14 mouse cellular contexts compared by ENCODE assay signal in the genomic region with DNA sequence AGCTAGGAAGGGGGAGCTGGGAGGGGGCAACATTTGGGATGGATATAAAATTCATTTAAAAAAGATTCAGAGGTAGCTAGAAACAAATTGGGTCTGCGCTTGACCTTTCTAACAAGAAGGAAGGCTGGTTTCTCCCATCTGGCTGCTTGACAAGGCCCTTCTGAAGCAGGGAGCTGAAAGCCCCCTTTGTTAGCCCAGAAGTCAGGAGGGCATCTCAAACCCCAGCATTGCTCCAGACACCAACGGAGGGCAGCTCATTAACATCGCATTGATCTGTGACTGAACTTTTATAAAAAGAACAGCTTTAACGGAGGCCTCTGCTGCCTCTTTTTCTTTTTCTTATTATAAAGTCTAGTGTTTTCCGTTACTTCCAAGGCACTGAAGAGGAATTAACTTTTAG.
"Had no signal": no experiment of that assay in that cellular context is flagged by ENCODE, and none has a peak within 500 bp of the region (broad histone marks: within the 10 kb centered on the region; RNA-seq: fewer than 3 reads in every experiment).

No protein-coding gene starts in this region.

- DNase-seq: kidney, postnatal 25 days; lung, embryonic 14.5 days; lung, postnatal 10 days; lung, postnatal 4 days; right cerebral cortex, postnatal 4 days; spleen, adult 18-20 months; thymus, adult 18-20 months; thymus, postnatal 14 days had no signal

- H3K27ac ChIP-seq: kidney, embryonic 15.5 days; left cerebral cortex, adult 2 months; limb, embryonic 15.5 days; liver, embryonic 12.5 days; midbrain, embryonic 15.5 days had no signal

- H3K36me3 ChIP-seq: kidney, embryonic 15.5 days; limb, embryonic 15.5 days; liver, embryonic 12.5 days; midbrain, embryonic 15.5 days had no signal

- H3K9me3 ChIP-seq: kidney, embryonic 15.5 days; limb, embryonic 15.5 days; liver, embryonic 12.5 days; midbrain, embryonic 15.5 days had no signal

- ATAC-seq: liver, embryonic 12.5 days; midbrain, embryonic 15.5 days had no signal

- H3K4me2 ChIP-seq: kidney, embryonic 15.5 days; limb, embryonic 15.5 days; liver, embryonic 12.5 days; lung, embryonic 14.5 days; midbrain, embryonic 15.5 days had no signal

- H3K4me1 ChIP-seq: kidney, embryonic 15.5 days; limb, embryonic 15.5 days; liver, embryonic 12.5 days; megakaryocyte, embryonic 14.5 days; midbrain, embryonic 15.5 days had no signal

- H3K27me3 ChIP-seq: limb, embryonic 15.5 days; liver, embryonic 12.5 days; megakaryocyte, embryonic 14.5 days; midbrain, embryonic 15.5 days had no signal

- H3K9ac ChIP-seq: kidney, embryonic 15.5 days; limb, embryonic 15.5 days; liver, embryonic 12.5 days; lung, embryonic 14.5 days; midbrain, embryonic 15.5 days had no signal

- H3K4me3 ChIP-seq: kidney, embryonic 15.5 days; left cerebral cortex, adult 2 months; limb, embryonic 15.5 days; liver, embryonic 12.5 days; megakaryocyte, embryonic 14.5 days; midbrain, embryonic 15.5 days had no signal
